Mouse (Mus musculus) thymus, adult 2 months (tissue): ENCODE results near the gene Msrb3. TPM values are rescaled to one million over a fixed set of nuclear protein-coding genes. Genes with fewer than 3 reads are reported as not detected.
"Not testable (repeated sequence)": the region's sequence is repeated elsewhere in the genome, so short reads cannot be mapped to it uniquely, and the experiment has no call there.

Experiments
- DNase-seq: peaks from one replicate; pipeline ENCODE4 v3.0.0; 2021
- H3K27ac ChIP-seq: fragments of 200-500 bp; 2 replicates; pipeline ENCODE4 v1.5.1; 2012; ENCODE audit warnings: low read length, control low read depth; ENCODE audit not compliant: control insufficient read depth, insufficient read depth
- H3K27me3 ChIP-seq: fragments of 200-500 bp; 2 replicates; pipeline ENCODE4 v1.6.1; 2012; ENCODE audit warnings: mild to moderate bottlenecking, low read length, moderate library complexity, mixed read lengths; ENCODE audit not compliant: control insufficient read depth, insufficient read depth
- H3K36me3 ChIP-seq: fragments of 200-500 bp; 2 replicates; pipeline ENCODE4 v1.6.1; 2012; ENCODE audit warnings: mild to moderate bottlenecking, low read length, moderate library complexity; ENCODE audit not compliant: control insufficient read depth, insufficient read depth
- H3K4me1 ChIP-seq: fragments of 200-500 bp; replicated peaks from 2 replicates; pipeline ENCODE4 v1.6.1; 2012; ENCODE audit warnings: low read length; ENCODE audit not compliant: control insufficient read depth, insufficient read depth
- H3K4me3 ChIP-seq: fragments of 200-500 bp; 2 replicates; pipeline ENCODE4 v1.5.1; 2012; ENCODE audit warnings: mild to moderate bottlenecking, low read length, control low read depth, moderate library complexity; ENCODE audit not compliant: control insufficient read depth, insufficient read depth
- CTCF ChIP-seq: fragments of 200-500 bp; IDR thresholded peaks from 2 replicates; pipeline ENCODE4 v1.5.1; 2012; ENCODE audit warnings: mild to moderate bottlenecking, control low read depth, low read length, moderate library complexity, borderline replicate concordance; ENCODE audit not compliant: control insufficient read depth, poor library complexity, insufficient read depth; ENCODE audit errors: extremely low read depth
- POLR2A ChIP-seq: fragments of 200-500 bp; IDR thresholded peaks from 2 replicates; pipeline ENCODE4 v1.6.1; 2012; ENCODE audit warnings: mild to moderate bottlenecking, low read length, control low read depth, moderate library complexity; ENCODE audit not compliant: control insufficient read depth, poor library complexity, insufficient read depth; ENCODE audit errors: extremely low read depth
- WGBS: fragments of 180-500 bp; shearing (Covaris S2); methylation state at CpG from one replicate; pipeline ENCODE4 v1.1.7; 2018; 5-methylcytosine and 5-hydroxymethylcytosine counted together
- polyA plus RNA-seq: library from polyadenylated mRNA; depleted of rRNA; stranded (reverse); fragments of >200 nt; gene quantifications from 2 replicates; pipeline ENCODE4 v1.2.3, GENCODE M21; 2012

Gene Msrb3
- polyA plus RNA-seq, 1 experiment: 5.4 TPM

DNA sequence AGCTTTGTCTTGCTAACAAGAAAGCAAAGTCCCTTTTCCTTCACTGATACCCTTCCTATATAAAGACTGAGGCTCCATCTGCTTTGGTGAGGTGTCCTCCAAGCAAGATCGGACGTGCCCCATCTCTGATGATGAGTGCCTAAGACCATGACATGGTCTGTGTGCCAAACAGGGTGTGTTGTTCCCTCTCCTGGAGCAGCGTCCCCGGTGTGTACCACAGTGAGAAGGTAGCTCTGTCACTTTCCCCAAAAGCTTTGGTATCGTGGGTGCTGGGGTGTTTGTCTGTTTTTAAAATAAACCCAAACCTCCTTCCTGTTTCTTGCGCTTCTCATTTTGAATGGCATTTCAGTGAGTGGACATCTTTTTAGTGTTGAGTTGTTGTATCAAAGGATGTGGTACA, 139.0 kb downstream of the Msrb3 start:
- Histone ChIP-seq H3K27ac (no peak overlapping the region), H3K4me1 (no peaks in the 10 kb centered on the region), H3K36me3 (no peaks in the 10 kb centered on the region), H3K4me3 (no peak overlapping the region), H3K27me3 (no peaks in the 10 kb centered on the region)
- TF ChIP-seq POLR2A (no peak), CTCF (no peak)
- no peak for DNase-seq
- 79% methylated on average over 6 of the region's 6 CpGs for WGBS

DNA sequence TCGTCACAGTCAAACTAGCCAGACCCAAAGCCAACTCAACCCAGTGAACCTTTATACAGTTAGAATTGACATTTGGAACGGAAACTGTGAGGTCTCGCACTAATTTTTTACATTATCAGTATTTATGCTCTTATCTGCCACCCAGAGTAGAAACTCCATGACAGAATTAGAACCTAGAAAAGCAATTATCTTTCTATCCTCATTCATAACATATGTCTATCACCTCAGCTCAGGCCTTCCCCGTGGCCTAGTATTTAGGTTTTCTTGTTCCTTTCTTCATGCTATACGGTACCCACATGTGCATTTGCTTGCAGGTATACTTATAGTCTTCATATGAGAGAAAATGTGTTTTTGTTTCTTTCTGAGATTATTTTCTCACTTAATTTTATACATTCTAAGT, 146.4 kb downstream of the Msrb3 start:
- 95% methylated on average over 5 of the region's 5 CpGs for WGBS
- no peak overlapping the region for H3K4me3 ChIP-seq
- H3K36me3 ChIP-seq: no peaks in the 10 kb centered on the region
- H3K4me1 ChIP-seq: no peaks in the 10 kb centered on the region
- no peaks in the 10 kb centered on the region for H3K27me3 ChIP-seq
- DNase-seq: no peak
- TF ChIP-seq POLR2A (no peak), CTCF (no peak)
- no peak overlapping the region for H3K27ac ChIP-seq

DNA sequence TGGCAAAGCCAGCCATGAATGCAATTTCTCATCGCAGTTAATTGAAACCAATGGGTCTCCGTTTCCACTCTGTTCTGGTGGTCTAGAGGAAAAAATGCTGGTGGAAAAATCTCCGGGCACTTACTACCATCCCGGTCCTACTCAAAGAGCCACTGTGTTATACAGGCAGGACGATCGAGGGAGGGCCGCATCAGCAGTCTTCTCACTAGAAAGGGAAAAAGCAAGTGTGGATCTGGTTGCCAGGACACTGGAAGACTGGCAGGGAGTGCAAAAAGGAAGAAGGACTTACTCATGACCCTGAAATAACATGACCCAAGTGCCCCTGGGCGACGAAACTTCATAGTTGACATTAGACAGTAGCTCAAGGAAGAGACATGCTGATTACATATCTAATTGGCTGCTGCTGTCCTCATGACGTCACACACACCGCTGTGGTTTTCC, 147.1 kb downstream of the Msrb3 start:
- WGBS: 94% methylated on average over 11 of the region's 11 CpGs

DNA sequence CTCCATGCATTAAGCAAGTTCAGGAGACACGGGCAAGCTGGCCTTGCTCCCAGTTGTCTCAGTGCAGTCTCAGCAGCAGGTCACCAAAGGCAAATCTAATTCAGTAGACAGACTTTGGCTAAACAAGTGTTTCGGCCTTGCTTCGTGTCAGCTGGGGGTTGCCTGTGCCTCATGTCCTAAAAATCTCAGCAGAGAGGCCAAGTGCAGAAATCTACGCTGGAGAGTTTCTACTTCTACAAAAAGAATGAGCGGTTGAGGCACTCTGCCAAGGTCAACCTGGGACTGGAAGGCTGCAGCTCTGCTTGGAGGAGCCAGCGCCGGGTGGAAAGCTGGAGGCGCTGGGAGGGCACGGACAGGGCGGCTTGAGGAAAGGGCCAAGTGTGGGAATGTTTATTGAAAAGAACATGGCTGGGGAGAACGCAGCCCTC, 147.6 kb downstream of the Msrb3 start:
- no peaks in the 10 kb centered on the region for H3K4me1 ChIP-seq
- no peaks in the 10 kb centered on the region for H3K27me3 ChIP-seq
- no peaks in the 10 kb centered on the region for H3K36me3 ChIP-seq
- DNase-seq: no peak
- 97% methylated on average over 11 of the region's 11 CpGs for WGBS
- no peak overlapping the region for H3K27ac ChIP-seq
- TF ChIP-seq POLR2A (no peak), CTCF (no peak)
- H3K4me3 ChIP-seq: no peak overlapping the region

More for the DNA sequence above, 147.1 kb downstream of the Msrb3 start:
- Histone ChIP-seq H3K36me3 (no peaks in the 10 kb centered on the region), H3K27ac (no peak overlapping the region), H3K4me1 (no peaks in the 10 kb centered on the region), H3K4me3 (no peak overlapping the region), H3K27me3 (no peaks in the 10 kb centered on the region)
- TF ChIP-seq POLR2A (no peak), CTCF (no peak)
- DNase-seq: no peak

DNA sequence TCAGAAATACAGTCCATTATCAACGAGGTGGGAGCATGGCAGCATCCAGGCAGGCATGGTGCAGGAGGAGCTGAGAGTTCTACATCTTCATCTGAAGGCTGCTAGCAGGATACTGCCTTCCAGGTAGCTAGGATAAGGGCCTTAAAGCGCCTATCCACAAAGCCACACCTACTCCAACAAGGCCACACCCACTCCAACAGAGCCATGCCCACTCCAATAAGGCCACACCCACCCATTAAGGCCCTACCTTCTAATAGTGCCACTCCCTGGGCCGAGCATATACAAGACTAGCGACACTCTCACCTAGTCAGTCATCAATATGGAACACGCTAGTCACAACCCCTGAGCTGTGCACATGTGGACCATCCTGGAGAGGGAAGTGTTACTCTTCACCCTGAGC, 149.3 kb downstream of the Msrb3 start:
- not testable (repeated sequence) for H3K4me3 ChIP-seq, H3K27ac ChIP-seq, H3K36me3 ChIP-seq, H3K27me3 ChIP-seq, H3K4me1 ChIP-seq, DNase-seq
- 94% methylated on average over 5 of the region's 5 CpGs for WGBS

DNA sequence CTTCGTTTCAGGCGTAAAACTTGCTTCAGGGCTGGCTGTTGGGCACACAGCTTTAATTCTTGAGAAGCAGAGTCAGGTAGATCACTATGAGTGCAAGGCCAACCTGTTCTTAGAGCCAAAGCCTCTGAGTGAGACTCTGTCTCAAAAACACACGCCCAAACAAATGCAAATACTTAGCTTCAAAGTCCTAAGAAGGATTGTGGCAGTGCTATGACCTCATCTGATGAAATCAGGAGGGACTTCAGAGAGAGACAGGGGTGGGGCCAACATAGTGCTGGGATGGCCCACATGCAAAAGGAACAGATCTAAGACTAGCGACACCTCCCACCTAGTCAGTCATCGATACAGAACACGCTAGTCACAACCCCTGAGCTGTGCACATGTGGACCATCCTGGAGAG, 150.7 kb downstream of the Msrb3 start:
- Histone ChIP-seq H3K27ac (no peak overlapping the region), H3K27me3 (no peaks in the 10 kb centered on the region; the same call in 1 of the 2 replicates), H3K4me1 (no peaks in the 10 kb centered on the region), H3K36me3 (no peaks in the 10 kb centered on the region), H3K4me3 (no peak overlapping the region)
- no peak for TF ChIP-seq CTCF
- TF ChIP-seq POLR2A: no peak
- 95% methylated on average over 6 of the region's 6 CpGs for WGBS
- DNase-seq: no peak

DNA sequence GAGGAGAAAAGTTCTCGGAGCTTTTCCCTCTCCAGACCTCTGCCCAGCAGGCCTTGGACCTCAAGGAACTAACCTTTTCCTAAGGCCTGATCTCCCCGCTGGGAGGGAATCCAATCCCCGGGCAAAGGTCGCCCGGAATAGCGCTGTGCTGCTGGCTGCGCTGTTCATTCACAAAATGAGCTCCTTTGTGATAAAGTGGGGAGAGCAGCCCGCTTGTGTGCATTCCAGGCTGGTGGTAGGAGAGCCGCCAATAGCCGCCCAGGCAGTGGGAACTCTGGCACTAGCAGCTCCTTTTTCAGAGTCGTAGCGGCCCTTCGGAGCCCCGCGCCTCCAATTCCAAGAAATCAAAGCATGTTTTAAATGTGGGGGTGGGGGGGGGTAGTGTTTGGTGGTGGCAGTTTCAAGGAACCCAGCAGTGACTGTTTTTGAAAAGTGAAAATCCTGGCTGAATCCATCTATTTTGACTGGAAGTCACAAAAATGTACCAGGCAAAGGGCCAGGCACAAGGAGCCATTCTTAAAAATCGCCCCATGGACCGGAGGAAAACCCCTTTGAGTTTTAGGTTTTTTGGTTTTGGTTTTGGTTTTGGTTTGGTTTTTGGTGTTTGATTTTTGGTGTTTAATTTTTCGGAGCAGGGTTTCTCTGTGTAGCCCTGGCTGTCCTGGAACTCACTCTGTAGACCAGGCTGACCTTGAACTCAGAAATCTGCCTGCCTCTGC, 153.6 kb downstream of the Msrb3 start:
- 7% methylated on average over 18 of the region's 18 CpGs for WGBS
- H3K4me3 ChIP-seq: no peak overlapping the region
- DNase-seq: no peak
- H3K4me1 ChIP-seq: no peaks in the 10 kb centered on the region
- no peak for TF ChIP-seq CTCF
- TF ChIP-seq POLR2A: no peak
- no peak overlapping the region for H3K27ac ChIP-seq
- H3K36me3 ChIP-seq: no peaks in the 10 kb centered on the region
- H3K27me3 ChIP-seq: no peaks in the 10 kb centered on the region; the same call in 1 of the 2 replicates
